Mouse (Mus musculus) midbrain, embryonic 10.5 days (tissue): ENCODE results near the gene Frmd7. TPM values are rescaled to one million over a fixed set of nuclear protein-coding genes. Genes with fewer than 3 reads are reported as not detected.

Experiments
- DNase-seq: peaks from one replicate; pipeline ENCODE4 v3.0.0-alpha.2; 2017; ENCODE audit warnings: low spot score
- H3K27ac ChIP-seq: fragments of 300-500 bp; sonication (generic); replicated peaks from 2 replicates; pipeline ENCODE4 v1.5.1; 2016; ENCODE audit warnings: mild to moderate bottlenecking
- H3K27me3 ChIP-seq: fragments of 300-500 bp; sonication (generic); 2 replicates; pipeline ENCODE4 v1.6.1; 2016; ENCODE audit warnings: low read depth, mild to moderate bottlenecking; ENCODE audit not compliant: poor library complexity, severe bottlenecking
- H3K36me3 ChIP-seq: fragments of 300-500 bp; sonication (generic); 2 replicates; pipeline ENCODE4 v1.6.1; 2016; ENCODE audit warnings: mild to moderate bottlenecking, moderate library complexity
- H3K4me1 ChIP-seq: fragments of 300-500 bp; sonication (generic); 2 replicates; pipeline ENCODE4 v1.6.1; 2016
- H3K4me3 ChIP-seq: fragments of 300-500 bp; sonication (generic); 2 replicates; pipeline ENCODE4 v1.5.1; 2016; ENCODE audit warnings: mild to moderate bottlenecking, moderate library complexity
- H3K9me3 ChIP-seq: fragments of 300-500 bp; sonication (generic); replicated peaks from 2 replicates; pipeline ENCODE4 v1.6.1; 2016; ENCODE audit warnings: mild to moderate bottlenecking
- WGBS: fragments of 180-500 bp; shearing (Covaris S2); methylation state at CpG from one replicate; pipeline ENCODE4 v1.1.7; 2016; 5-methylcytosine and 5-hydroxymethylcytosine counted together
- polyA plus RNA-seq: library from polyadenylated mRNA; unstranded; fragments of >200 nt; fragmentation: Nextera tagmentation; extraction: Ambion mirVana; gene quantifications from 2 replicates; pipeline ENCODE4 v1.2.1, GENCODE M21; 2016

Gene Frmd7
- polyA plus RNA-seq, 1 experiment from 2014 or later: not detected

- peaks cover 14% of the 10 kb centered on the region for H3K4me1 ChIP-seq
- no peaks in the 10 kb centered on the region for H3K9me3 ChIP-seq
- no peaks in the 10 kb centered on the region for H3K36me3 ChIP-seq
- no peak overlapping the region for H3K4me3 ChIP-seq
- no peak for DNase-seq
- H3K27me3 ChIP-seq: peaks cover 28% of the 10 kb centered on the region
- WGBS: 40% methylated on average over 3 of the region's 3 CpGs
- no peak overlapping the region for H3K27ac ChIP-seq
These were observed 12.2 kb downstream of the Frmd7 start for GRCm38 (mm10) chrX:50930309-50930708.

GRCm38 (mm10) chrX:50926893-50927545 is 15.5 kb downstream of the Frmd7 start:
- no peaks in the 10 kb centered on the region for H3K4me1 ChIP-seq
- no peaks in the 10 kb centered on the region for H3K9me3 ChIP-seq
- no peak for DNase-seq
- H3K4me3 ChIP-seq: no peak overlapping the region
- no peaks in the 10 kb centered on the region for H3K36me3 ChIP-seq
- WGBS: 78% methylated on average over 10 of the region's 10 CpGs
- H3K27me3 ChIP-seq: peaks cover 27% of the 10 kb centered on the region
- H3K27ac ChIP-seq: no peak overlapping the region

- H3K9me3 ChIP-seq: no peaks in the 10 kb centered on the region
- H3K27ac ChIP-seq: no peak overlapping the region
- peaks cover 17% of the 10 kb centered on the region; the same call in 1 of the 2 replicates for H3K27me3 ChIP-seq
- 50% methylated on average over 17 of the region's 18 CpGs for whole genome bisulfite sequencing
- no peaks in the 10 kb centered on the region for H3K36me3 ChIP-seq
- peak; percentile 17 for DNase-seq
- no peak overlapping the region for H3K4me3 ChIP-seq
- no peaks in the 10 kb centered on the region for H3K4me1 ChIP-seq
These were observed 17.7 kb downstream of the Frmd7 start for GRCm38 (mm10) chrX:50924629-50925364.

- H3K36me3 ChIP-seq: no peaks in the 10 kb centered on the region
- 69% methylated on average over 3 of the region's 3 CpGs for WGBS
- H3K4me1 ChIP-seq: 0 out of 2 replicates have a peak, but pooled peaks cover 3% of the 10 kb centered on the region
- no peak for DNase-seq
- H3K27me3 ChIP-seq: peaks cover 10% of the 10 kb centered on the region; the same call in 1 of the 2 replicates
- no peaks in the 10 kb centered on the region for H3K9me3 ChIP-seq
- no peak overlapping the region for H3K27ac ChIP-seq
- H3K4me3 ChIP-seq: no peak overlapping the region
These were observed 23.8 kb downstream of the Frmd7 start for GRCm38 (mm10) chrX:50918754-50919153.

GRCm38 (mm10) chrX:50917389-50917788 is 25.1 kb downstream of the Frmd7 start:
- 37% methylated on average over 3 of the region's 3 CpGs for WGBS
- Histone ChIP-seq H3K36me3 (no peaks in the 10 kb centered on the region), H3K4me1 (0 out of 2 replicates have a peak, but pooled peaks cover 3% of the 10 kb centered on the region), H3K9me3 (no peaks in the 10 kb centered on the region), H3K27ac (no peak overlapping the region), H3K4me3 (no peak overlapping the region), H3K27me3 (peaks cover 5% of the 10 kb centered on the region; the same call in 1 of the 2 replicates)
- no peak for DNase-seq

- no peak overlapping the region for H3K27ac ChIP-seq
- H3K9me3 ChIP-seq: no peaks in the 10 kb centered on the region
- 82% methylated on average over 5 of the region's 5 CpGs for WGBS
- H3K36me3 ChIP-seq: no peaks in the 10 kb centered on the region
- H3K4me3 ChIP-seq: no peak overlapping the region
- no peaks in the 10 kb centered on the region for H3K4me1 ChIP-seq
- DNase-seq: no peak
- 0 out of 2 replicates have a peak, but pooled peaks cover 13% of the 10 kb centered on the region for H3K27me3 ChIP-seq
These were observed 32.6 kb downstream of the Frmd7 start for GRCm38 (mm10) chrX:50909915-50910314.

GRCm38 (mm10) chrX:50903497-50903896 is 39.0 kb downstream of the Frmd7 start:
- no peak overlapping the region for H3K27ac ChIP-seq
- H3K4me3 ChIP-seq: no peak overlapping the region
- no peaks in the 10 kb centered on the region for H3K36me3 ChIP-seq
- no peak for DNase-seq
- no peaks in the 10 kb centered on the region for H3K9me3 ChIP-seq
- H3K4me1 ChIP-seq: no peaks in the 10 kb centered on the region
- WGBS: 79% methylated on average over 3 of the region's 3 CpGs
- H3K27me3 ChIP-seq: peaks cover 10% of the 10 kb centered on the region

GRCm38 (mm10) chrX:50887999-50888398 is 54.5 kb downstream of the Frmd7 start:
- DNase-seq: no peak
- Histone ChIP-seq H3K36me3 (no peaks in the 10 kb centered on the region), H3K4me1 (no peaks in the 10 kb centered on the region), H3K27ac (no peak overlapping the region), H3K4me3 (no peak overlapping the region), H3K27me3 (peaks cover 6% of the 10 kb centered on the region; the same call in 1 of the 2 replicates), H3K9me3 (no peaks in the 10 kb centered on the region)
- WGBS: 84% methylated on average over 2 of the region's 2 CpGs

GRCm38 (mm10) chrX:50874246-50875002 is 68.1 kb downstream of the Frmd7 start:
- no peaks in the 10 kb centered on the region for H3K36me3 ChIP-seq
- no peak overlapping the region for H3K27ac ChIP-seq
- no peaks in the 10 kb centered on the region for H3K9me3 ChIP-seq
- no peaks in the 10 kb centered on the region for H3K4me1 ChIP-seq
- no peak for DNase-seq
- 84% methylated on average over 6 of the region's 6 CpGs for WGBS
- H3K27me3 ChIP-seq: peaks cover 14% of the 10 kb centered on the region
- H3K4me3 ChIP-seq: no peak overlapping the region

GRCm38 (mm10) chrX:50864734-50865133 is 77.8 kb downstream of the Frmd7 start:
- Histone ChIP-seq H3K27me3 (peaks cover 4% of the 10 kb centered on the region; the same call in 1 of the 2 replicates), H3K4me3 (no peak overlapping the region), H3K4me1 (no peaks in the 10 kb centered on the region), H3K27ac (no peak overlapping the region), H3K36me3 (no peaks in the 10 kb centered on the region), H3K9me3 (no peaks in the 10 kb centered on the region)
- no peak for DNase-seq
- 82% methylated on average over 5 of the region's 5 CpGs for WGBS

- Histone ChIP-seq H3K9me3 (no peaks in the 10 kb centered on the region), H3K36me3 (no peaks in the 10 kb centered on the region), H3K4me3 (no peak overlapping the region), H3K4me1 (no peaks in the 10 kb centered on the region), H3K27me3 (peaks cover 4% of the 10 kb centered on the region; the same call in 1 of the 2 replicates), H3K27ac (no peak overlapping the region)
- DNase-seq: no peak
- WGBS: 75% methylated on average over 2 of the region's 2 CpGs
These were observed 78.7 kb downstream of the Frmd7 start for GRCm38 (mm10) chrX:50863771-50864170.

- no peak for DNase-seq
- 82% methylated on average over 6 of the region's 6 CpGs for WGBS
- no peaks in the 10 kb centered on the region for H3K4me1 ChIP-seq
These were observed 91.9 kb downstream of the Frmd7 start for GRCm38 (mm10) chrX:50850428-50851184.

More at GRCm38 (mm10) chrX:50850428-50851184, 91.9 kb downstream of the Frmd7 start:
- Histone ChIP-seq H3K36me3 (no peaks in the 10 kb centered on the region), H3K9me3 (no peaks in the 10 kb centered on the region), H3K4me3 (no peak overlapping the region), H3K27me3 (peaks cover 14% of the 10 kb centered on the region), H3K27ac (no peak overlapping the region)
